Mouse (Mus musculus): ENCODE measurements around the gene Anks6. TPM values are rescaled to one million over a fixed set of nuclear protein-coding genes. Genes with fewer than 3 reads are reported as not detected.

The Anks6 gene
- polyA plus RNA-seq, 1 experiment from 2014 or later = 1.8 TPM

DNA sequence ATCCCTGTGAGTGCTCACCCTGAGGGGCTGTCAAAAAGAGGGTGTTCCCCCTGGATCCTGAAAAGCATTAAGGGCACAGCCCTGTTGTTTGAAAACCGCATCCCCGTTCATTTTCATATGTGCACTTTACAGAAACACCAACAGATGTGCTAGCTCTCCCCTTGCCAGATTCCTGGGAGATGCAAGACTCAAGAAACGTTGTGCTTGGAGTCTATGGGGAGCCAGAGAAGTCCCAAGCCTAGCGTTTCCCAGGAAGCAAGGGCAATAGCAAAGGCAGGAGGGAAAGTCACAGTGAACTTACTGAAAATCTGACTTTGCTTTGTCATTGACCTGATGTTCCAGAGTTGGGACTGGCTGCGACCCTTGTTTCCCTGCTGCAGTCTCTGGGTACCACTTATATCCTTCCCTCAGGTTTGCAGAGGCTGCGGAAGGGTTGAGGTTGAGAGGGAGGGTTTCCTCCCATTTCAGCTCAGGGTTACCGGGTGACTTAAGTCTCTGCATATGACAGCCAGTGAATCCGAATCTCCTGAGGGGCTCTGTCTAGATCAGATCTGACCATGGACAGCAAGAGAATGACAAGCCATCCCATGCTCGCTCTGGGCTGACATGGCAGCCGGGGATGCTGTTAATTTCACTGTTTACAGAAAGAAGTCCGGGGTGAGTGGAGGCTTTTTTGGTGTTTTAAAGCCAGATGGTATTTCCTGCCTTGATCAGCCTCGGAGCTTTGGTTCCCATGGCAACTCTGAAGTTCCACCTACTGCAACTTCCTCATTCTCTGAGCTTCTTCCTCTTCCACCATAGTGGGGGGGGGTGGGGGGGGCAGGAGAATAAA, 46.6 kb downstream of the Anks6 start:
- no peak for ATAC-seq (ENCODE audit: extremely low read depth, insufficient number of reproducible peaks, low FRiP score, low TSS enrichment)
- 50% methylated on average over 12 of the region's 12 CpGs for WGBS
- Histone ChIP-seq H3K27ac (replicated peaks) (no peak overlapping the region), H3K4me3 (no peak overlapping the region), H3K9ac (no peak overlapping the region), H3K4me2 (peak overlapping the region; percentile 16; the same call in 1 of the 2 replicates), H3K9me3 (no peaks in the 10 kb centered on the region), H3K36me3 (no peaks in the 10 kb centered on the region), H3K27me3 (replicated peaks) (peaks cover 45% of the 10 kb centered on the region), H3K4me1 (peaks cover 10% of the 10 kb centered on the region)

DNA sequence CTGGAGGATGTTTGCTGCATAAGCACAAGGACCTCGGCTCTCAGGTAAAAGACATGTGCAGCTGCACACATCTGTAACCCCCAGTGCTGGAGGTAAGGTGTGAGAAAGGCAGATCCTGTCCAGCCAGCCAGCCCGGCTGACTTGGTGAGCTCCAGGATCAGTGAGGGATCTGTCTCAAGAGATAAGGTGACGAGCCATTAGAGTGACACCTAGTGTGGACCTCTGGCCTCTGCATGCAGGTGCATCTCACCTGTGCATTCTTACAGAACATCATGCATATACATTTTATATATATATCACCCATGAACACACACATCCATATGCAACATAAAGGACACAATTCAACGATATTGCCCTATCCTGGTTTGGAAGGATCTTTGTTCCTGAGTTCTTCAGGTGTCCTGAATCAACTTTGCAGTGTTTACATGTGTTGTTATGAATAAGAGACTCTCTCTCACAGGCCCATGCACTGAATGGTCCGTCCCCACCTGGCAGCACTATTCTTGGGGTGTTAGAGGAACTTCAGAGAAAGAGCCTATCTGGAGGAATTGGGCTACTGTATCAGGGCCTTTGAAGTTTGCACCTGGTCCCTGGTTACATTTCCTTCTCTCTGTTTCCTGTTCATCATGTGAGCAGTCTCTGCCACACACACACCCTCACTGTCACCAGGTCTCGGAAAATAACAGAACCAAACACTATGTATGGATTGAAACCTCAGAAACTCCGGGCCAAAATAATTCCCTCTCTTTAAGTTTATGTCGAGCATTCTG, 56.4 kb downstream of the Anks6 start:
- no peaks in the 10 kb centered on the region for H3K36me3 ChIP-seq
- H3K4me3 ChIP-seq = no peak overlapping the region
- H3K9me3 ChIP-seq = no peaks in the 10 kb centered on the region
- WGBS = 53% methylated on average over 8 of the region's 8 CpGs
- ATAC-seq (ENCODE audit: extremely low read depth, insufficient number of reproducible peaks, low FRiP score, low TSS enrichment) = no peak
- H3K4me1 ChIP-seq = no peaks in the 10 kb centered on the region
- no peak overlapping the region for H3K9ac ChIP-seq
- H3K4me2 ChIP-seq = no peak overlapping the region
- no peak overlapping the region for H3K27ac ChIP-seq (replicated peaks)
- peaks cover 85% of the 10 kb centered on the region for H3K27me3 ChIP-seq (replicated peaks)

DNA sequence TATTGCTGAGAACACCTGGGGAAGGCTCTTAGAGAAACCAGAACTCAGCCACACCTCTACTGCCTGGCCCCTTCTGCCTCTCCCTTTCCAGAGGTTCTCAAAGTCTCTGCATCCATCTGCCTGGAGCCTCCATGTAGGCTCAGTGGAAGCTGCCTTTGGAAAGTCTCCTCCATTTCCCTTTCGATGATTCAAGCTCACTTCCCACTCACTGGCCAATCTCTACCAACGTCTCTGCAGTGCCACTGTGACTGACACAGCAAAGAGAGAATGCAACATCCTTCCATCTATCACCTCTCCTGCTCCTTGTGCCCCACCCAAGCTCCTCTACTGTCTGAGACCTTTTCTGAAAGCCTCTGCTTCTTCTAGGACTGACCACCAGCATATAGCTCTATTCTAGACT, 59.3 kb downstream of the Anks6 start:
- 71% methylated on average over 2 of the region's 2 CpGs for WGBS
- H3K27ac ChIP-seq (replicated peaks) = no peak overlapping the region
- no peaks in the 10 kb centered on the region for H3K36me3 ChIP-seq
- H3K4me1 ChIP-seq = no peaks in the 10 kb centered on the region
- H3K9me3 ChIP-seq = no peaks in the 10 kb centered on the region
- no peak overlapping the region for H3K4me2 ChIP-seq
- ATAC-seq (ENCODE audit: extremely low read depth, insufficient number of reproducible peaks, low FRiP score, low TSS enrichment) = no peak
- no peak overlapping the region for H3K4me3 ChIP-seq
- peaks cover 90% of the 10 kb centered on the region for H3K27me3 ChIP-seq (replicated peaks)
- no peak overlapping the region for H3K9ac ChIP-seq

DNA sequence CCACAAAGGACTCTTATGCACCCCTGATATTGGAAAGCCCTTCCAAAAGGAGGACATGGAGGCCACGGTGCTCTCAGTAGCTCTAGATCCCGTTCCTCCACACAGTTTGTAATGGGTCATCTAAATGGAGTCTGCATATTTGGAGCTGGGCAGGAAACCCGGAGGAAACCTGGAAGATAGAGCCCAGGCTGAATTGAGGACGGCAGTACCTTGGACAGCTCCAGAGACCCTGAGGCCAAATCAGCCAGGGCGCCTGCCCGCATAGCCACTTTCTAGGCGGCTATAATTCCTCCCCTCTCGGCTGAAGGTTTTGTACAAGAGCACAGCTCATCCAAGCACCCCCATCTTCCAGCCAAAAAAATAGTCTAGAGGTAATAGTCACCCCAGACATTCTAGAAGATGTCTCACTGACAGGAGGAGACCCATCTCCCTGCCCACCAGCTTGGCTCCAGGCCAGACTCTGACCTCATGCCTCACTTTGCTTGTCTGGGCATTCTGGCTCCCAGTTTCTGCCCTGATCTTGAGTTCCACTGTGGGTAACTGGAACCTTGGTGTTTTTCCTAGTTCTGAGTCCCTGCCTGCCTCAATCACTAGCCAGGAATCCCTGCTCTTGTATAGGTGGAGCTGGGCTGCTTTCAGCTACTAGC, 64.3 kb downstream of the Anks6 start:
- Histone ChIP-seq H3K27ac (replicated peaks) (no peak overlapping the region), H3K4me2 (no peak overlapping the region), H3K4me3 (no peak overlapping the region), H3K27me3 (replicated peaks) (peaks cover 99% of the 10 kb centered on the region), H3K9ac (no peak overlapping the region), H3K4me1 (peaks cover 15% of the 10 kb centered on the region), H3K36me3 (no peaks in the 10 kb centered on the region), H3K9me3 (no peaks in the 10 kb centered on the region)
- no peak for ATAC-seq (ENCODE audit: extremely low read depth, insufficient number of reproducible peaks, low FRiP score, low TSS enrichment)
- 4% methylated on average over 8 of the region's 8 CpGs for WGBS

DNA sequence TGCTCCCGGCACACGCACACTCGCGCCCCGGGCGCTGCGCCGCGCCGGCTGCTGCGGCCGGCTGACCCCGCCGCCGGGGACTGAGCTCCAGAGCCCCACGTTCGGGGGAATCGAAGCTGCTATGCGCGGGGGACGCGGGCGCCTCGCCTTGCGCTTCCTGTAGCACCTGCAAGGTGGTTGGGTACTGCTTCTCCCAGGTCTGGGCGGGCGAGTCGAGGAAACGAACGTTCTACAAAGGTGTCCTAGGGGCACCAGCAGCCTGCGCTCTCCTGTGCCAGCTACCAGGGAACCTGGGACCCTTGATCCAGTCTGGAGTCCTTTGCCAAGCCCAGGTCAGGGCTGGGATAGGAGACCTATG, 65.3 kb downstream of the Anks6 start:
- H3K36me3 ChIP-seq = no peaks in the 10 kb centered on the region
- no peak overlapping the region for H3K27ac ChIP-seq (replicated peaks)
- H3K9ac ChIP-seq = no peak overlapping the region
- H3K4me2 ChIP-seq = peak overlapping the region; percentile 81
- WGBS = 1% methylated on average over 31 of the region's 31 CpGs
- peaks cover 15% of the 10 kb centered on the region for H3K4me1 ChIP-seq
- H3K27me3 ChIP-seq (replicated peaks) = peaks cover 97% of the 10 kb centered on the region
- no peak for ATAC-seq (ENCODE audit: extremely low read depth, insufficient number of reproducible peaks, low FRiP score, low TSS enrichment)
- H3K9me3 ChIP-seq = no peaks in the 10 kb centered on the region
- peak overlapping the region; percentile 58 for H3K4me3 ChIP-seq

DNA sequence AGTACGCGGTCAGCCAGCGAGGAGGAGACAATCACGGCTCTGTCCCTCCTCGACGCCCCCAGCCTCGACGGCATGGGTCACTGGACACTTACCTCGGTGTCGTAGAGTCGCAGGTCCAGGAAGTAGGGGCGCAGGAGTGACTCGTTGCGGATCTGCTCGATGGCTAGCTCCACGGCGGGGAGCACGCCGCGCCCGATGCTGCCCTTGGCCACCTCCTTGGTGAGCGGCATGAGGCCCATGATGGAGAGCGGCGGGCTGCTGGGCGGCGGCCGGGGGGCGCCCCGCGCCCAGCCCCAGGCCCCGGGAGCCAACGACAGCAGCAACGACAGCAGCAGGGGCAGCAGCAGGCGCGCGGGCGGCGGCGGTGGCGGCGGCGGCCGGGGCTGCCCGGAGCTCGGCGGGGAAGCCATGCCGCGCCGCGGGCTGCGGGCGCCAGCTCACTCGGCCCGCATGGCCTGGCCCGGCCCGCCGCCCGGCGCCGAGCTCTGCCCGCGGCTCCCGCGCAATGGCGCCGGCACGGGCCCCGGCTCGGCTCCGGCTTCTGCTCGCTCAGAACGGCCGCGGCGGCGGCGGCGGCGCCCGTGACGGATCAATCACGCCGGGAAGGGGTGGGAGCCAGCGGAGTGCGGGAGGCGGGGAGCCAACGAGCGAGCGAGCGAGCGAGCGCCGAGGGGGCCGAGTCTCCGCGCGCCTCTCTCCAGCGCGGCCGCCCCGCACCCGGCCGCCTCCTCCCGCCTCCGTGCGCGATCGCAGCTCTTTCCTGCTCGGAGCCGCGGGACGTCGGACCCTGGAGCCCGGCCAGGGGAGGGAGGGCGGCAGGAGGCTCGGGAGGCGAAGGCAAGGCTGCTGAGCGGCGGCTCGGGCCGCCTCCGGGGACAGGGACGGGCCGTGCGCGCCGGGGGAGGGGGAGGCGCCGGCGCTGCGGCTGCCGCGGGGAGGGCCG, 65.9 kb downstream of the Anks6 start, which contains the start of gene Gabbr2:
Gabbr2 (minus strand) TSS at position 858 of the 943 bp plus-strand sequence.
- Histone ChIP-seq H3K36me3 (no peaks in the 10 kb centered on the region), H3K9me3 (no peaks in the 10 kb centered on the region), H3K4me2 (peak within 1 kb of the TSS; percentile 81), H3K4me3 (peak within 1 kb of the TSS; percentile 58), H3K4me1 (peaks cover 15% of the 10 kb centered on the region), H3K9ac (no peak within 1 kb of the TSS), H3K27me3 (replicated peaks) (peaks cover 97% of the 10 kb centered on the region), H3K27ac (replicated peaks) (no peak within 1 kb of the TSS)
- ATAC-seq (ENCODE audit: extremely low read depth, insufficient number of reproducible peaks, low FRiP score, low TSS enrichment) = no peak
- WGBS = 1% methylated on average over 78 of the region's 134 CpGs

DNA sequence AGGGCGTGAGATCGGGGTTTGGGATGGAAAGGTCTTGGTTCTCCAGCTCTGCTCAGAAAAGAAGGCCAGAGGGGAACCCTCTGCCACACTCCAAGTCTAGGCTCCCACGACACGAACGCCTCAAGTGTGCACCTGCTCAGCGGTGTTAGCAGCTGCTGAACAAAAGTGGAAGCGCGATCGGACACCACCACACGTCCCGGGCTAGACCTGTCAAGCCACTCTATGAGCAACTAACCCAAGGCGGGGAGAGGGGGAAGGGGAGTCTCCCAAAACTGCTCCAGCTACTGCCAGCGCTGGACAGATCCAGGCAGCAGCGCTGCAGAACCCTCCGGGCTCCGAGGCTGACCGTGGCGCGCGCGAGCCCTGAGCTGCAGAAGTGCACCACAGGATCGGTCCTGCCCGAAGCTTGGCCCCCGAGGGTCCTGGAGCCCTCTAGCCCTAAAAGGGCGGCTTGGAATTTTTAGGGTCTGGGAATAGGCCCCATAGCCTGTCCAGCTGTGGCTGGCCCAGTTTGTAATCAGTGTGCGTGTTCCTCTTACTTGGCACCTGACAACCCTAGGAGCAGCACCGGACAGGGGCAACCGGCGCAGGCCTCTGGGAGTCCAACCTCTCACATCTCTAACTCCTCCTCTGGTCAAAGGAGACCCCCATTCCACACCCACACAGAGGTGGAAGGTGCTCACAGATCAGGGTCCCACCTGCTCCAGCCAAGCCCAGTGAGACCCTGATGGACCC, 66.8 kb downstream of the Anks6 start:
- Histone ChIP-seq H3K27ac (replicated peaks) (no peak overlapping the region), H3K36me3 (no peaks in the 10 kb centered on the region), H3K4me1 (peaks cover 15% of the 10 kb centered on the region), H3K27me3 (replicated peaks) (peaks cover 97% of the 10 kb centered on the region), H3K4me2 (no peak overlapping the region; the same call in 1 of the 2 replicates), H3K9me3 (no peaks in the 10 kb centered on the region), H3K4me3 (peak overlapping the region; percentile 58), H3K9ac (no peak overlapping the region)
- 4% methylated on average over 29 of the region's 29 CpGs for WGBS
- ATAC-seq (ENCODE audit: extremely low read depth, insufficient number of reproducible peaks, low FRiP score, low TSS enrichment) = no peak

DNA sequence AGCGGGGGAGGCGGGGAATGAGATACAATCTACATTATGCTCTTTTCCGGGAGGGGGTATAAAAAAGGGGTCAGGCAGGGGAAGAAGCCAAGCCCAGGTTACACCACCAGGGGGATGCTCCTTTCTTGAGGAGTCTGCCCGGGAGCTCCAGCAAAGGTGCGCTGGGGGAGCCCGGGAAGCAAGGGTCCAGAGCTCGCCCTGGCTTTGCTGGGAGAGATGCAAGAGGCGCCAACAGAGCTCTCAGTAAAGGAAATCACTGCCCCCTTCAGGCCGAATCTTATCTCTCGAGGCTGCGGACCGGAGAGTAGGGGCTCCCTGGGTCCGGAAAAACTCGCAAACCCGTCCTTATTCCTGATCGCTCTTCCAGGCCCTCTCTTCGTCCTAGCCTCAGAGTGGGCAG, 67.4 kb downstream of the Anks6 start:
- no peak overlapping the region for H3K9ac ChIP-seq
- H3K4me1 ChIP-seq = peaks cover 15% of the 10 kb centered on the region
- WGBS = 2% methylated on average over 17 of the region's 17 CpGs
- H3K4me2 ChIP-seq = no peak overlapping the region; the same call in 1 of the 2 replicates
- no peak for ATAC-seq (ENCODE audit: extremely low read depth, insufficient number of reproducible peaks, low FRiP score, low TSS enrichment)
- no peaks in the 10 kb centered on the region for H3K36me3 ChIP-seq
- 0 out of 2 replicates have a peak overlapping the region, but pooled peaks have one; percentile 6 for H3K4me3 ChIP-seq
- H3K9me3 ChIP-seq = no peaks in the 10 kb centered on the region
- H3K27ac ChIP-seq (replicated peaks) = no peak overlapping the region
- peaks cover 94% of the 10 kb centered on the region for H3K27me3 ChIP-seq (replicated peaks)

DNA sequence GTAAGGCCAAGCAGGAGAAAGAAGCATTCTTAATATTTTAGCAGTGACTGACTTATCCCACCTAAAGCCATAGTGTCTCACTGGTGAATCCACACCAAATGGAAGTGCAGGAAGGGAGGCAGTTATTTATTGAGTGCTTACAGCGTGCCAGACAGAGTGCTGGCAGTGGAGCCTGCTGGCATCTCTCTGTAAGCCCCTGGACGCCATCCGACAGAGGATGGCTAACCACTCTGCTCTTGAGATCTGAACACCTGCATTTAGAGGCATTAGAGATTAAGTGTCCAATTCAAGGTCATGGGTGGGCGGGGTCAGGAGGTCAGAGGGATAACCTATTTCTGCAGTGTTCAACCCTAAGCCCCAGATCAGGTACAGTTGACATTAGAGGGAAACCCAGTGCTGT, 68.4 kb downstream of the Anks6 start:
- no peaks in the 10 kb centered on the region for H3K9me3 ChIP-seq
- H3K4me1 ChIP-seq = peaks cover 15% of the 10 kb centered on the region
- no peak overlapping the region for H3K27ac ChIP-seq (replicated peaks)
- no peak for ATAC-seq (ENCODE audit: extremely low read depth, insufficient number of reproducible peaks, low FRiP score, low TSS enrichment)
- 69% methylated on average over 4 of the region's 4 CpGs for WGBS
- H3K27me3 ChIP-seq (replicated peaks) = peaks cover 84% of the 10 kb centered on the region
- no peaks in the 10 kb centered on the region for H3K36me3 ChIP-seq
- no peak overlapping the region for H3K9ac ChIP-seq
- no peak overlapping the region for H3K4me2 ChIP-seq
- no peak overlapping the region for H3K4me3 ChIP-seq

DNA sequence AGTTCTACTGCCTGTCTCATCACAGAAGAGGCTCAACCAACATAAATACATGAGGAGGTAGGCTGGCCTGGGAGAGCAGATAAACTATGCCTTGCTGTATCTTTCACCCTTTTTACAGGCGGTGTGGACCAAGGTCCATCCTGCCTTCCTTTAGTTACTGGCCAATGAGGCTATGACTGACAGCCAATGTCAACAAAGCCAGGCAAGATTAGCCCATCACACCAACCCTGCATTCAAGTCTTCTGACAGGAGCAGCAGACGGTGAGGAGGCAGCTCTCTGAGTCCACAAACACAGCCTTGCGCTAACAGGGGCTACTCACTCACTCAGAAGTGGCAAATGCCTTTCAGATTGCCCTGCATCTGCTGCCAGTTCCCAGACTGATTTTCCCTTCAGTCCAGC, 69.0 kb downstream of the Anks6 start:
- no peak for ATAC-seq (ENCODE audit: extremely low read depth, insufficient number of reproducible peaks, low FRiP score, low TSS enrichment)
- 32% methylated on average over 3 of the region's 3 CpGs for WGBS

More for the DNA sequence above, 69.0 kb downstream of the Anks6 start:
- Histone ChIP-seq H3K4me2 (no peak overlapping the region), H3K4me1 (peaks cover 15% of the 10 kb centered on the region), H3K36me3 (no peaks in the 10 kb centered on the region), H3K9me3 (no peaks in the 10 kb centered on the region), H3K9ac (no peak overlapping the region), H3K27ac (replicated peaks) (no peak overlapping the region), H3K27me3 (replicated peaks) (peaks cover 81% of the 10 kb centered on the region), H3K4me3 (no peak overlapping the region)

Measured in heart, embryonic 13.5 days (tissue).